Comparison of ENCODE assay signal across 7 mouse cellular contexts in the genomic region with DNA sequence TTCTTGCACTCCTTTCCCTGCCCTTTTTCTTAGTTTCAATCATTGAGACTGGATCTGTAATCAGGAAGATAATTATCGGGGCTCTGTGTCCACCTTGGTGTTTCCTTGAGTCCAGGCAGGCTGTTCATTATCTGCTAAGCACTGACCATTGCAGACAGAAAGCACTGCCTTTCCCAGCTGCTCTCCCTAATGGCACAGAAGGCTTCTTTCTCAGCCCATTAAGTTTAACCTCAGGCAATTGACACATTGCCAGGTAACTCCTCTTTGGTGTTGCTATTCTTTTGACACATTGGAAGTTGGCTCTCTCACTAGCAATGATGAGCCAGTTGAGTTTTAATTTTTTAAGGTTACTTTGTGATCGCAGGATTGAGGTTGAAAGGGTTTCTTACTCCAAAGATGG.
"Had no signal": no experiment of that assay in that cellular context is flagged by ENCODE, and none has a peak within 500 bp of the region (broad histone marks: within the 10 kb centered on the region; RNA-seq: fewer than 3 reads in every experiment).

No protein-coding gene starts in this region.

- DNase-seq: kidney, adult 9 months; kidney, postnatal 36 days; lung, adult 2 months; lung, postnatal 36 days; right cerebral cortex, postnatal 14 days; thymus, adult 2 months; thymus, postnatal 25 days had no signal
